Mouse (Mus musculus) hindbrain, embryonic 14.5 days (tissue): ENCODE results near the gene Luc7l3. TPM values are rescaled to one million over a fixed set of nuclear protein-coding genes. Genes with fewer than 3 reads are reported as not detected.

Source experiments
- ATAC-seq: fragments of 200-750 bp; cut with Nextera tagmentation; 2 replicates; pipeline ENCODE4 v1.8.0; 2017; ENCODE audit warnings: moderate number of reproducible peaks, mild to moderate bottlenecking, moderate TSS enrichment, moderate library complexity; ENCODE audit not compliant: low FRiP score
- DNase-seq: peaks from one replicate; pipeline ENCODE4 v3.0.0-alpha.2; 2015; ENCODE audit warnings: low spot score
- H3K27ac ChIP-seq: fragments of 300-500 bp; sonication (generic); 2 replicates; pipeline ENCODE4 v1.5.1; 2014; ENCODE audit warnings: mild to moderate bottlenecking, moderate library complexity
- H3K27me3 ChIP-seq: fragments of 300-500 bp; sonication (generic); 2 replicates; pipeline ENCODE4 v1.6.1; 2014; ENCODE audit warnings: mild to moderate bottlenecking, low read length, mixed read lengths; ENCODE audit not compliant: control insufficient read depth, insufficient read depth
- H3K36me3 ChIP-seq: fragments of 300-500 bp; sonication (generic); replicated peaks from 2 replicates; pipeline ENCODE4 v1.6.1; 2014; ENCODE audit not compliant: control insufficient read depth, insufficient read depth
- H3K4me1 ChIP-seq: fragments of 300-500 bp; sonication (generic); replicated peaks from 2 replicates; pipeline ENCODE4 v1.6.1; 2014; ENCODE audit warnings: antibody characterized with exemption, low read length, mixed read lengths; ENCODE audit not compliant: control insufficient read depth, insufficient read depth
- H3K4me2 ChIP-seq: fragments of 300-500 bp; sonication (generic); replicated peaks from 2 replicates; pipeline ENCODE4 v1.6.1; 2014; ENCODE audit warnings: mild to moderate bottlenecking, moderate library complexity
- H3K4me3 ChIP-seq: fragments of 300-500 bp; sonication (generic); replicated peaks from 2 replicates; pipeline ENCODE4 v1.5.1; 2014; ENCODE audit warnings: mild to moderate bottlenecking, low read length
- H3K9ac ChIP-seq: fragments of 300-500 bp; sonication (generic); 2 replicates; pipeline ENCODE4 v1.6.1; 2014
- H3K9me3 ChIP-seq: fragments of 300-500 bp; sonication (generic); 2 replicates; pipeline ENCODE4 v1.6.1; 2016; ENCODE audit warnings: low read length; ENCODE audit not compliant: control insufficient read depth
- WGBS: fragments of 180-500 bp; shearing (Covaris S2); extraction: QIAGEN DNeasy Blood & Tissue Kit; methylation state at CpG from one replicate; pipeline ENCODE4 v1.1.7; 2014; 5-methylcytosine and 5-hydroxymethylcytosine counted together
- polyA plus RNA-seq: library from polyadenylated mRNA; unstranded; fragments of >200 nt; fragmentation: Nextera tagmentation; extraction: Ambion mirVana; gene quantifications from 2 replicates; pipeline ENCODE4 v1.2.1, GENCODE M21; 2014

The Luc7l3 gene
- polyA plus RNA-seq, 1 experiment from 2014 or later: 105 TPM

GRCm38 (mm10) chr11:94317515-94317914 is 4.3 kb downstream of the Luc7l3 start:
- peaks cover 56% of the 10 kb centered on the region for H3K4me1 ChIP-seq
- no peak for DNase-seq

DNA sequence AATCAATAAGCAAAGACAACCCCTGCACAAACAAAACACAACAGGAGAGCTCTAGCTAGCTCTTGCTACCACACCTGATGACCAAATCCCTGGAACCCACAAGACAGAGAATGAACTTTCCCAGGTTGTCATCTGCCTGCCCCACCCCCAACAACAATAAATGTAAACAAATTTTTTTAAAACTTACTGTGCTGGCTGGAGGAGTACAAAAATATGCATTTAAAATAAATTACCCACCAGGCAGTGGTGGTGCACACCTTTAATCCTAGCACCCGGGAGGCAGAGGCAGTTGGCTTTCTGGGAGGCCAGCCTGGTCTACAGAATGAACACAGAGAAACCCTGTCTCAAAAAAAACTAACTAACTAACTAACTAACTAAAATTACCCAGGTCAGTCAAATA is 4.8 kb downstream of the Luc7l3 start:
- DNase-seq (no peak), ATAC-seq (no peak)
- Histone ChIP-seq H3K27ac (no peak overlapping the region), H3K4me1 (peaks cover 53% of the 10 kb centered on the region), H3K4me2 (no peak overlapping the region), H3K27me3 (no peaks in the 10 kb centered on the region), H3K9me3 (no peaks in the 10 kb centered on the region), H3K36me3 (no peaks in the 10 kb centered on the region; the same call in 1 of the 2 replicates), H3K4me3 (no peak overlapping the region), H3K9ac (no peak overlapping the region)
- WGBS: 91% methylated on average over 1 of the region's 1 CpGs

More at GRCm38 (mm10) chr11:94317515-94317914, 4.3 kb downstream of the Luc7l3 start:
- Histone ChIP-seq H3K4me3 (no peak overlapping the region), H3K9ac (no peak overlapping the region), H3K4me2 (0 out of 2 replicates have a peak overlapping the region, but pooled peaks have one; percentile 11), H3K27ac (no peak overlapping the region), H3K9me3 (no peaks in the 10 kb centered on the region), H3K27me3 (no peaks in the 10 kb centered on the region), H3K36me3 (no peaks in the 10 kb centered on the region; the same call in 1 of the 2 replicates)
- 69% methylated on average over 4 of the region's 4 CpGs for WGBS
- ATAC-seq: no peak

GRCm38 (mm10) chr11:94316528-94316927 is 5.3 kb downstream of the Luc7l3 start:
- Histone ChIP-seq H3K27me3 (no peaks in the 10 kb centered on the region), H3K27ac (no peak overlapping the region), H3K9me3 (no peaks in the 10 kb centered on the region), H3K4me1 (peaks cover 53% of the 10 kb centered on the region), H3K4me2 (no peak overlapping the region), H3K9ac (no peak overlapping the region), H3K36me3 (no peaks in the 10 kb centered on the region; the same call in 1 of the 2 replicates), H3K4me3 (no peak overlapping the region)
- DNase-seq (no peak), ATAC-seq (no peak)
- WGBS: 83% methylated on average over 2 of the region's 2 CpGs

GRCm38 (mm10) chr11:94315308-94315707 is 6.5 kb downstream of the Luc7l3 start:
- Histone ChIP-seq H3K36me3 (no peaks in the 10 kb centered on the region; the same call in 1 of the 2 replicates), H3K9ac (no peak overlapping the region), H3K4me1 (peaks cover 51% of the 10 kb centered on the region), H3K9me3 (no peaks in the 10 kb centered on the region), H3K4me2 (no peak overlapping the region), H3K4me3 (no peak overlapping the region), H3K27me3 (no peaks in the 10 kb centered on the region), H3K27ac (no peak overlapping the region)
- no peak for ATAC-seq
- WGBS: 70% methylated on average over 1 of the region's 1 CpGs
- no peak for DNase-seq

DNA sequence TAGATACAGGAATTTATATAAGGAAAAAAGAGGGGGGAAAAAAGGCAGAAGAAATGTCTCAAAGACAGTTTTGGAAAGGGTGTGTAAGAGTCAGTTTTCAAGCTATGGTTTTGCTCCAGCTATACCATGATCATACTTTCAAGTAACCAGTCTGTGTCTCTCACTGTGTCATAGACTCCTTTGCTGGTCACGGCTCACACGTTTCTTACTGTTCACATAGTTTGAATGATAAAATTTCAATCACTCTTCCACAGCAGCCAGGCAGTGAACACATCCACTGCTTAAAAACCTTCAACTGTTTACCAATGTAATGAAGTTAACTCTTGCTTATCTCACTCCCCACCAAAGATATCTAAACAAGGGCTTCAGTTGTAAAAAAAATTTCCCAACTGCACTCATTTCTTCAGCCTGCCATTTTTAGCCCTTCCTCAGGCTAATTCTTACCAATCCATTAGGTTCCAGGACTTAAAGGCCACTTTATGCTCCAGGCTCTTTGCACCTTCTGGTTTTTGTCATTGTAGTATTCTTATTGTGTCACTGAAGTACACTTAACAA is 7.6 kb downstream of the Luc7l3 start:
- Histone ChIP-seq H3K9me3 (no peaks in the 10 kb centered on the region), H3K4me2 (no peak overlapping the region), H3K27me3 (no peaks in the 10 kb centered on the region), H3K36me3 (no peaks in the 10 kb centered on the region; the same call in 1 of the 2 replicates), H3K4me3 (no peak overlapping the region), H3K9ac (no peak overlapping the region), H3K27ac (no peak overlapping the region), H3K4me1 (peaks cover 40% of the 10 kb centered on the region)
- no peak for ATAC-seq
- no peak for DNase-seq
- 84% methylated on average over 2 of the region's 2 CpGs for WGBS

- Histone ChIP-seq H3K4me2 (no peak overlapping the region), H3K4me3 (no peak overlapping the region), H3K36me3 (peaks cover 13% of the 10 kb centered on the region; the same call in 1 of the 2 replicates), H3K27ac (no peak overlapping the region), H3K9me3 (no peaks in the 10 kb centered on the region), H3K9ac (no peak overlapping the region), H3K4me1 (peaks cover 36% of the 10 kb centered on the region), H3K27me3 (no peaks in the 10 kb centered on the region)
- whole genome bisulfite sequencing: 82% methylated on average over 1 of the region's 1 CpGs
- DNase-seq (no peak), ATAC-seq (no peak)
These were observed 9.1 kb downstream of the Luc7l3 start for GRCm38 (mm10) chr11:94312733-94313132.

- H3K4me2 ChIP-seq: no peak overlapping the region
- no peak for ATAC-seq
- DNase-seq: no peak
- no peaks in the 10 kb centered on the region for H3K4me1 ChIP-seq
- 55% methylated on average over 9 of the region's 9 CpGs for WGBS
- H3K27ac ChIP-seq: no peak overlapping the region
- H3K36me3 ChIP-seq: peaks cover 97% of the 10 kb centered on the region
- no peak overlapping the region for H3K4me3 ChIP-seq
- no peak overlapping the region for H3K9ac ChIP-seq
- no peaks in the 10 kb centered on the region for H3K9me3 ChIP-seq
- H3K27me3 ChIP-seq: no peaks in the 10 kb centered on the region
These were observed 26.6 kb downstream of the Luc7l3 start for GRCm38 (mm10) chr11:94294996-94295845.

- Histone ChIP-seq H3K27me3 (no peaks in the 10 kb centered on the region), H3K36me3 (peaks cover 87% of the 10 kb centered on the region), H3K4me2 (no peak overlapping the region), H3K4me1 (no peaks in the 10 kb centered on the region), H3K4me3 (no peak overlapping the region), H3K9me3 (no peaks in the 10 kb centered on the region), H3K27ac (no peak overlapping the region), H3K9ac (no peak overlapping the region)
- 93% methylated on average over 10 of the region's 10 CpGs for WGBS
- DNase-seq (no peak), ATAC-seq (no peak)
These were observed 31.6 kb downstream of the Luc7l3 start for GRCm38 (mm10) chr11:94290062-94290740.

DNA sequence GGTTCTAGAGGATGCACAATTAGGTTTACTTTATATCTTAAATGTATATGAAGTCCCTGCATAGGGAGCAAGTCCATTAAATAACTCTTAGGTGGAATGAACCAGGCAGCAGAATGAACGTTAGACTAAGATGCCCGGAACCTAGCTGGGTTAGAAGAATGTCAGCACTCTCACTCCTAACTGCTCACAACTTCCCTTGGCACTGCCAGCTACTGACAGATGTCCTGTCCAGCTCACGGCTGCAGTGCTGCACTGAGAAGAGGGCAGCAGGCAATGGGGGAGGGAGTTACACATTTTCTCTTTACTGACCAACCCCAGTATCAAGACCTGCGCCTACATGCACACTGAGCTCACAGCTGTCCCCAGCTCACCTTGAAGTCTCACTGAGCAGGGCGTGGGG is 34.7 kb downstream of the Luc7l3 start:
- no peaks in the 10 kb centered on the region for H3K27me3 ChIP-seq
- H3K4me3 ChIP-seq: no peak overlapping the region
- 93% methylated on average over 5 of the region's 5 CpGs for WGBS
- no peak overlapping the region for H3K4me2 ChIP-seq
- ATAC-seq: no peak
- no peak overlapping the region for H3K9ac ChIP-seq
- no peaks in the 10 kb centered on the region for H3K4me1 ChIP-seq
- H3K9me3 ChIP-seq: no peaks in the 10 kb centered on the region
- no peak for DNase-seq
- H3K27ac ChIP-seq: no peak overlapping the region
- peaks cover 70% of the 10 kb centered on the region for H3K36me3 ChIP-seq
